Mouse (Mus musculus) MN1 (cell line): Measurements from ENCODE around the gene Clec4g.
A peak's percentile ranks its signal among the peaks of the same experiment; 100 is the strongest.
"Not testable (repeated sequence)": the region's sequence is repeated elsewhere in the genome, so short reads cannot be mapped to it uniquely, and the experiment has no call there.

Source experiments
- DNase-seq: peaks from one replicate; pipeline ENCODE4 v3.0.0-alpha.2; 2016; ENCODE audit warnings: low spot score

The Clec4g gene

GRCm38 (mm10) chr8:3720551-3720950 lies at the start of gene Clec4g:
Clec4g (minus strand) TSS chr8:3720651.
- DNase-seq = no peak

- DNase-seq = not testable (repeated sequence)
Observed at GRCm38 (mm10) chr8:3768641-3769040, 48.2 kb upstream of the Clec4g start.

- DNase-seq = peak; percentile 83
Observed at GRCm38 (mm10) chr8:3754261-3754850, 33.9 kb upstream of the Clec4g start.

GRCm38 (mm10) chr8:3748761-3749160 lies 28.3 kb upstream of the Clec4g start, which contains the start of gene Cd209a:
Cd209a (minus strand) TSS chr8:3748984.
- DNase-seq = no peak

GRCm38 (mm10) chr8:3736947-3737346 lies 16.5 kb upstream of the Clec4g start:
- DNase-seq = no peak

- DNase-seq = no peak
Observed at GRCm38 (mm10) chr8:3735599-3735998, 15.1 kb upstream of the Clec4g start.

- no peak for DNase-seq
Observed at GRCm38 (mm10) chr8:3734084-3734483, 13.6 kb upstream of the Clec4g start.

- no peak for DNase-seq
Observed at GRCm38 (mm10) chr8:3721041-3721440, 590 bp upstream of the Clec4g start.

GRCm38 (mm10) chr8:3718559-3718958 lies 1.9 kb downstream of the Clec4g start:
- DNase-seq = peak; percentile 28

GRCm38 (mm10) chr8:3717321-3717954 lies 3.0 kb downstream of the Clec4g start:
- DNase-seq = no peak

GRCm38 (mm10) chr8:3711646-3712045 lies 8.8 kb downstream of the Clec4g start:
- no peak for DNase-seq

GRCm38 (mm10) chr8:3710312-3710711 lies 10.1 kb downstream of the Clec4g start:
- DNase-seq = no peak

- DNase-seq = no peak
Observed at GRCm38 (mm10) chr8:3707611-3708010, 12.8 kb downstream of the Clec4g start.

- no peak for DNase-seq
Observed at GRCm38 (mm10) chr8:3705711-3706110, 14.7 kb downstream of the Clec4g start.

GRCm38 (mm10) chr8:3701491-3701890 lies 19.0 kb downstream of the Clec4g start:
- no peak for DNase-seq

- no peak for DNase-seq
Observed at GRCm38 (mm10) chr8:3694121-3694520, 26.3 kb downstream of the Clec4g start, which contains the start of gene Fcer2a. Fcer2a (minus strand) TSS chr8:3694175.

GRCm38 (mm10) chr8:3690774-3691173 lies 29.7 kb downstream of the Clec4g start:
- DNase-seq = no peak

GRCm38 (mm10) chr8:3687537-3687936 lies 32.9 kb downstream of the Clec4g start:
- DNase-seq = no peak

- no peak for DNase-seq
Observed at GRCm38 (mm10) chr8:3685422-3685821, 35.0 kb downstream of the Clec4g start.

GRCm38 (mm10) chr8:3684530-3684929 lies 35.9 kb downstream of the Clec4g start:
- DNase-seq = no peak

GRCm38 (mm10) chr8:3683408-3684176 lies 36.9 kb downstream of the Clec4g start:
- DNase-seq = no peak

- no peak for DNase-seq
Observed at GRCm38 (mm10) chr8:3682435-3682834, 38.0 kb downstream of the Clec4g start.

- no peak for DNase-seq
Observed at GRCm38 (mm10) chr8:3679656-3680055, 40.8 kb downstream of the Clec4g start.
